Mouse (Mus musculus) mesoderm, embryonic 11.5 days (tissue): ENCODE results near the gene Olfr429.
"Not testable (repeated sequence)": the region's sequence is repeated elsewhere in the genome, so short reads cannot be mapped to it uniquely, and the experiment has no call there.

Source experiments
- DNase-seq: peaks from one replicate; pipeline ENCODE4 v3.0.0-alpha.2; 2012; ENCODE audit warnings: low read depth, low spot score

Olfr429 gene

GRCm38 (mm10) chr1:174084031-174084430 is at the start of gene Olfr429:
Olfr429 (plus strand) TSS chr1:174084331.
- no peak for DNase-seq

DNA sequence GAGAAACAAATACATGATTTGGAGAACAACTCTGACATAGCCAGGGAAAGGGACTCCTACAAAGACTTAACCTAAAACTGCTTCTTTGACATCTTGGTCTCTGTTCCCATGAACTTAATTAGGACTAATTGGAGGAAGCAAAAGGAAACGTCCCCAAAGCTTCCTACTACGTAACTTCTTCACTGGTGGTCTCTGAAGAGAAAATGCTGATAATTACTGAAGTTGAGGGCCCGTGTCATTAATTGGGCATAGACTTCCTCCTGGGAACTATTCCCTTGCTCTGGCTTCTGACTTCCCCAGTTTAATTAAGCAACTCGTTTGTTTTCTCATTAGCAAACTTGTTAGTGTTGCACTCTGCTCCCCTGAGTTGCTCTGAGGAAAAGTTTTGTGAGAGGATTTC is 48.3 kb upstream of the Olfr429 start:
- no peak for DNase-seq

DNA sequence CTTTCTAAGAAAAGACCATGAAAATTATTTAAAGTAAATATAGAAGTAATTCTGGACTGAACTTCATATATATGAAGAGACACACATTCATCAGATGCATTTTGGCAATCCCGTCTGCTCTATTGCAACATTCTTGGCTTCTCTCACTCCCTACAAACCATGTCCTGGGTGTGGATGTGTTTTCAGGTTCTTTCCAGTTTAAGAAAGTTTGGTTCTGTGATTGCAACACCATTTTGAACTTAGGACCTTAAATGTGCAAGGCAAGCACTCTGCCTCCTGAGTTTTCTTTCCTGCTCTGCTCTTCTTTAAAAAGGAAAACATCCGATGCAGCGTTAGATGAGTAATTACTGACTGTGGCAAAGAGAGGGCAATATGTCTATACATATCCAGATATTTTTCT is 45.7 kb upstream of the Olfr429 start:
- DNase-seq: no peak

GRCm38 (mm10) chr1:174040523-174041177 is 43.5 kb upstream of the Olfr429 start, which contains the start of gene Olfr433:
Olfr433 (plus strand) TSS chr1:174040705.
- no peak for DNase-seq

- not testable (repeated sequence) for DNase-seq
Measured at GRCm38 (mm10) chr1:174042091-174042884, 41.8 kb upstream of the Olfr429 start.

DNA sequence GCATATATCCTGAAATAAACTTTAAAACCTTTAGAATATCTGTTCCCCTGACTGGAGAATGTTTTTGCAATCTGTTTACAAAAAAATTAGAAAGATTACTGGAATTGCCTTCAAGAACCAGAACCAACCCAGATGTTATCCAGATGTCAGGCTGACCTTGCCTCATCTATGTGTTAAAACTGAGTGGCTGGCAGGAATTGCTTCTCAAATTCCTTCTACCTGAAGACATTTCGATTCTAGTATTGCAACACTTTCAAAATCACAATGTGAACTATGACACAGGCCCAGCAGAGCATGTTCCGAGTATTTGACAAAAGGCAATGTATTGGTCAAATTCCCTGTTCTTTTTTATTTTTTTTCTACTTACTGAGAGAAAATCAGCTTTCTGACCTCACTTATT is 39.7 kb upstream of the Olfr429 start:
- no peak for DNase-seq

- not testable (repeated sequence) for DNase-seq
Measured at GRCm38 (mm10) chr1:174048227-174048626, 35.9 kb upstream of the Olfr429 start.

DNA sequence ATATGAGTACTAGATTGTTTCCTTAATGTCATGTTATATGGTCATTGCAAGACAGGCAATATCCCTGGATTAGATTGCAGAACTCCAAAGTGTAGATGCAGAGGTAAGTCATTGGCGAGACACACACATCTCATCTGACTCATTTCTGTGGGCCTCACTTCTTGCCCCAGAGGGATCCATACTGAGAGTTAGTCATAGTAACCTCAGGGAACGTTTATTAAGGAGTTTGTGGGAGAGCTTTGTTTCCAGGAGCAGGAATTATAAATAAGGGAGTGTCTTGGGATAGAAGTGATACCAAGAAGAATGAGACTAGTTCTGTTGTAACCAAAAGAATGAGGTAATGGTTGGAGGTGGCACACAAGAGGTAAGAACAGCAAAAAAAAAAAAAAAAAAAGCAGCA is 35.2 kb upstream of the Olfr429 start, which contains the start of gene Olfr432:
TSS of gene Olfr432 (plus strand) at position 313 of the 400 bp plus-strand sequence.
- DNase-seq: no peak

- not testable (repeated sequence) for DNase-seq
Measured at GRCm38 (mm10) chr1:174049357-174049756, 34.8 kb upstream of the Olfr429 start.

GRCm38 (mm10) chr1:174050532-174050931 is 33.6 kb upstream of the Olfr429 start:
- DNase-seq: no peak

DNA sequence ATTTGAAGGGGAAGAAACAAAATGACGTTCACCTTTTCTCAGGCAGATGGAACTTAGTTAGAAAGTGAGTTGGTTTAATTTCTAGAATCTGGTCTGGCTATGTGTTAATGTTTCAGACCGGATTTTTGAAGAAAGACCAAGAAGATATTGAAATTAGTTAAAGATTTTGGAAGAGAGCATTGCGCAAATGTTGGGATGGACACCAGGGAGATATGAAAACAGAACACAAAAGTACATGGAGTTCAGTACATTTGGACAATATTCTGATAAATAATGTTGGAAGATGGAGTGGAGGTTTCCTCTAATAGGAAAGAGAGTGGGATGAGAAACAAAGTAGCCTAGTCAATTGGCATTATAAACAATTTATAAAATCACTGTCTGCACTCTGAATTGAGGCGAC is 32.6 kb upstream of the Olfr429 start:
- DNase-seq: no peak

DNA sequence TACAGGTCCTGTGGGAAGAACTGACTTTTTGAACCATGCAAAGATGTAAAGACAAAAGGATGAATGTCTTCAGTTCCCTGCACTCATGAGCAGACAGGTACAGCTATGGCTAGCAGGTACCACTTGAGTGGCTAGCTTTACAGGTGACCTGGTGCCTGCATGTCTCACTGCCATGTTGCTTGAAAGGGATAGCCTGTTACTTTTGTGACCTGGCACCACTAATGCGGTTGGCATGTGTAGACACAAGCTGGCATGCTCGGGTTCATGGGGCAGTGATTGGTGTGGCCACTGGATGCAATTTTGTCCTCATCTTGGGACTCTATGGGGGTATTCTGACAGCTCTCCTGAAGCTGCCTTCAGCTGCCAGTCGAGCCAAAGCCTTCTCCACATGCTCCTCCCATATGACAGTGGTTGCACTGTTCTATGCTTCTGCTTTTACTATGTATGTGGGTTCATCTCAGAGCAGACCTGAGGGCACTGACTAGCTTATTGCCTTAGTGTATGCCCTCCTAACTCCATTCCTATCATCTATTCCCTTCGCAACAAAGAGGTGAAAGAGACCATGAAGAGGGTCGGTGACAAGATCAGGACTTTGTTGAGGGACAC is 32.1 kb upstream of the Olfr429 start:
- DNase-seq: no peak

GRCm38 (mm10) chr1:174052981-174053380 is 31.1 kb upstream of the Olfr429 start:
- no peak for DNase-seq

DNA sequence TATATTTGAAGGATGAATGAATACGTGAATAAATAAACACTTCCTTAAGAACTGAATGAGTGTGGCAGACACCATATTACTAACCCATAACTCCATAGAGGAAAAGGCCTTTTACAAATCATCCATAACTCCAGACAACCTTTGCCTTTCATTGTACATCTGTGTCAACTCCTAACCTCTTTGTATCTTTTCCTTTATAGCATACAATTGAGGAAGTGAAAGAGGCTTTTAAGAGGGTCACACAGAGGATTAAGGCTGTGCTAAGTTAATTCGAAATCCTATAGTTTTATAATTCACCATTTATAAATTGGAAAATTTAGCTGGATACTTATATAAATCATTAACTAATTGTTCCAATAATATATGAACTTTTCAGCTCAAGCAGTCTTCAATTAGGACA is 28.9 kb upstream of the Olfr429 start:
- DNase-seq: no peak

DNA sequence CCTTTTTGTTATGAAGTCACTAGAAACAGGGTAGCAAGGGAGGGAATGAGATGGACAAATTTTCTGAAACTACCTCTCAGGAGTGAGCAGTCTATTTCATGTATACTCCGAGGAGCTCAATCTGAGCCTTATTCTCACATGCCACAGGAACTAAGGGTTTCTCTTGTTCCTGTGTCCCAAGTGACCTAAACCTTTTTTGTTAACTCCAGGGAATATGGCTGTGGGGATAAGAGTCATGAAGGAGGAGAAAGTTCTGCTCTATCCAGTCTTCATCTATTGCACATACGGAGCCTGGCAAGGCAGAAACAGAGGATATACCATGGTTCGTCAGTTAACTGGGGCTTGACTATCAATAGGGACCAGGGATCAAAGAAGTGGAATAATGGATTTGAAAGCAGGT is 17.8 kb upstream of the Olfr429 start, which contains the start of gene Olfr430:
TSS of gene Olfr430 (plus strand) at position 301 of the 400 bp plus-strand sequence.
- DNase-seq: no peak

DNA sequence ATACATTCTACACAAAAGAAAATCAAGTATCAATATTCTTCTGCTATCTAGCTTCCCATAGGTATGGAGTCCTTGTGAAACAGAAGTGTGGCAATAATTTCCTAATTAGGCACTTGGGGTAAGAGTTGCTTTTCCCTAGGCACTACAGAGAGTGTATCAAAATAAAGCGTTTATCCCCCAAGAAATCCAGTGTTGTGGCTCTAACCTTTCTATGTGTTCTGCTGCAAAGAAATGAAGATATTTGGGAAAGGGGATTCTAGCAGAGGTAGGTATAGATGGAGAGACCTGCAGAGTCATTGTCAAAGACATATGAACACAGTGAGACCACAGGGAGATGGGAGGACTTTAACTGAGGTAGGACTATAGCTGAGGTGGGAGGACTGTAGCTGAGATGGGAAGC is 12.5 kb downstream of the Olfr429 start, which contains the start of gene Olfr427:
TSS of gene Olfr427 (plus strand) at position 301 of the 400 bp plus-strand sequence.
- no peak for DNase-seq

GRCm38 (mm10) chr1:174103735-174104134 is 19.6 kb downstream of the Olfr429 start:
- DNase-seq: no peak

DNA sequence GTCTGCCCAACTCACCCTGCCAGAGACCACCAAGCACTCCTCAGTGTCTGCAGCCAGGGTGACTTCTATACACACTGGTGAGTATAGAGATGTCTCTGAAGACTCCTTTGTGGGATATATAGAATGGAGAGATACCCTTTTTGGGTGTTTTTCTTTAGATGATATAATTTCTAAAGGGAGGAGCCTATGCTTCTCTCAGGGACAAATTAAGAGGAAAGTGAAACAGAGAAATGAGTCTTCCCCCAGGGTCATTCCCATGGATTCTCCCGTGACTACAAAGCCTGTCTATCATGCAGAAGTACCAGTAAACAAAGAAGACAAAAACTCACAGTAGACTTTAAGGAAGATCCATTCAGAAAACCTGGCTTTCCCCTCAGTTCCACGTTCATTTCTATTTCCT is 36.9 kb downstream of the Olfr429 start, which contains the start of gene Olfr231:
TSS of gene Olfr231 (minus strand) at position 101 of the 400 bp plus-strand sequence.
- DNase-seq: no peak

DNA sequence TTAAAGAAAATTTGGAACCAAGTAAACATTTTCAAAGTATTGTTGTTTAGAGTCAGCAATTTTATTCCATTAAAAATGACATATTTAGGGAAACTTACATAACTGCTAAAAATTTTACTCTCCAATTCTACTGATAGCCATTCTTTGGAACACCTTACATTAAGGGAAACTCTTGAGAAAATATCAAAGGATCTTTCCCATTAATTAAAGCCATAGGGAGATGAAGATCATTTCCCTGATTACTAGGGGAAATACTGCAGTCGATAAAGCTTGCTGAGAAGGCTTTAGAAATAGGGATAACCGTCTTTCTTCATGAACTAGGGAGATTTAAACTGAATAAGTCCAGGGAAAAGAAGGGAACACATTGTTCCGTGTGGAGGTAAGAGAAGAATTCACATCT is 47.1 kb downstream of the Olfr429 start, which contains the start of gene Olfr424:
TSS of gene Olfr424 (plus strand) at position 301 of the 400 bp plus-strand sequence.
- DNase-seq: no peak

DNA sequence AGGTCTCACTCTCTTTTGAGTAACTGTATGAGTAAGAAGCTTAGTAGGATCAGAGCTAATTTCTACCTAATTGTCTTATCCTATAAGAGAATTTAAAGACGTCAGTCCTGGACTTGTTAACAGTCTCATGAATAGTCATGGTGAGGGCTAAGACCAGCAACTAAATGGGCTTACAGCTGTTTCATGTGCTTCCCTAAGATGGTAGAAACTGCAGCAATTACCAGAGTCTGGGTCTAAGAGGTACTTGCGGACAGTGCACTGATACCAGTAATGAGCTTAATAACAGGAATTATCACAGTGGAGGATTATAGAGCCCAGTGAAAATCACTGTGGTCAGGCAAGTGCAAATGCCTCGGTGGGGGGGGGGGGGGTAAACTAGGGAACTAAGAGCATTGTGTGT is 47.9 kb downstream of the Olfr429 start:
- DNase-seq: no peak
